Mouse (Mus musculus) MEL-GATA-1-ER (cell line): Measurements from ENCODE around the gene Zfp14.

ENCODE experiments used
- DNase-seq: peaks from one replicate; pipeline ENCODE4 v3.0.0-alpha.2; 2012; ENCODE audit warnings: low read depth; ENCODE audit errors: extremely low read depth

Gene Zfp14

GRCm38 (mm10) chr7:30028572-30028971, 22.6 kb downstream of the Zfp14 start:
- no peak for DNase-seq

- DNase-seq = no peak
Measured at GRCm38 (mm10) chr7:30027331-30027730, 23.8 kb downstream of the Zfp14 start.

- no peak for DNase-seq
Measured at GRCm38 (mm10) chr7:30025358-30025757, 25.8 kb downstream of the Zfp14 start.

- peak; percentile 88 for DNase-seq
Measured at GRCm38 (mm10) chr7:30023800-30024199, 27.4 kb downstream of the Zfp14 start.

- DNase-seq = no peak
Measured at GRCm38 (mm10) chr7:30023324-30023723, 27.9 kb downstream of the Zfp14 start.

GRCm38 (mm10) chr7:30019543-30019942, 31.6 kb downstream of the Zfp14 start:
- DNase-seq = no peak

- DNase-seq = no peak
Measured at GRCm38 (mm10) chr7:30017226-30017625, 34.0 kb downstream of the Zfp14 start.

GRCm38 (mm10) chr7:30012956-30013363, 38.2 kb downstream of the Zfp14 start:
- DNase-seq = peak; percentile 9

- DNase-seq = no peak
Measured at GRCm38 (mm10) chr7:30010551-30011195, 40.5 kb downstream of the Zfp14 start.

- DNase-seq = no peak
Measured at GRCm38 (mm10) chr7:30009321-30010085, 41.7 kb downstream of the Zfp14 start.

GRCm38 (mm10) chr7:30008020-30008690, 43.0 kb downstream of the Zfp14 start:
- DNase-seq = no peak

GRCm38 (mm10) chr7:30007601-30008000, 43.6 kb downstream of the Zfp14 start:
- DNase-seq = no peak

- DNase-seq = no peak
Measured at GRCm38 (mm10) chr7:30000601-30001000, 50.6 kb downstream of the Zfp14 start.

GRCm38 (mm10) chr7:29995134-29995533, 56.0 kb downstream of the Zfp14 start:
- no peak for DNase-seq

GRCm38 (mm10) chr7:29993340-29993739, 57.8 kb downstream of the Zfp14 start:
- no peak for DNase-seq

- DNase-seq = no peak
Measured at GRCm38 (mm10) chr7:29992698-29993097, 58.5 kb downstream of the Zfp14 start.

- no peak for DNase-seq
Measured at GRCm38 (mm10) chr7:29989031-29989430, 62.1 kb downstream of the Zfp14 start.

GRCm38 (mm10) chr7:29987551-29987950, 63.6 kb downstream of the Zfp14 start:
- no peak for DNase-seq
